Mouse (Mus musculus): Measurements from ENCODE around the gene Gm10320.

GRCm38 (mm10) chr13:98517666-98518065 lies 25.9 kb upstream of the Gm10320 start:
- no peak for TF ChIP-seq CTCF (IDR thresholded peaks at IDR 0.05; ENCODE audit: low read depth)
- no peak for TF ChIP-seq EP300 (IDR thresholded peaks at IDR 0.05; ENCODE audit: low read depth)

All from liver, embryonic 14.5 days (tissue).